Mouse (Mus musculus): ENCODE measurements around the gene Wwox. TPM values are rescaled to one million over a fixed set of nuclear protein-coding genes. Genes with fewer than 3 reads are reported as not detected.

Gene Wwox
- polyA plus RNA-seq, 1 experiment from 2014 or later = 12.1 TPM

- 67% methylated on average over 9 of the region's 9 CpGs for WGBS
- DNase-seq (ENCODE audit: extremely low spot score, low spot score) = no peak
- no peaks in the 10 kb centered on the region for H3K9me3 ChIP-seq
- H3K27me3 ChIP-seq (ENCODE audit: poor library complexity, severe bottlenecking) = peaks cover 83% of the 10 kb centered on the region
- H3K4me1 ChIP-seq = peaks cover 62% of the 10 kb centered on the region
- no peak overlapping the region for H3K4me3 ChIP-seq
- no peaks in the 10 kb centered on the region for H3K36me3 ChIP-seq (replicated peaks)
- H3K27ac ChIP-seq = no peak overlapping the region
These were observed 707.6 kb downstream of the Wwox start for GRCm38 (mm10) chr8:115147006-115147405.

GRCm38 (mm10) chr8:115150446-115151109 lies 711.1 kb downstream of the Wwox start:
- Histone ChIP-seq H3K27me3 (ENCODE audit: poor library complexity, severe bottlenecking) (peaks cover 73% of the 10 kb centered on the region), H3K9me3 (no peaks in the 10 kb centered on the region), H3K4me1 (peaks cover 40% of the 10 kb centered on the region), H3K27ac (peak overlapping the region; percentile 73), H3K36me3 (replicated peaks) (no peaks in the 10 kb centered on the region), H3K4me3 (no peak overlapping the region)
- no peak for DNase-seq (ENCODE audit: extremely low spot score, low spot score)
- WGBS = 84% methylated on average over 24 of the region's 24 CpGs

GRCm38 (mm10) chr8:115151416-115151815 lies 712.0 kb downstream of the Wwox start:
- no peak for DNase-seq (ENCODE audit: extremely low spot score, low spot score)
- Histone ChIP-seq H3K4me1 (peaks cover 40% of the 10 kb centered on the region), H3K36me3 (replicated peaks) (no peaks in the 10 kb centered on the region), H3K9me3 (no peaks in the 10 kb centered on the region), H3K27ac (peak overlapping the region; percentile 73; the same call in 1 of the 2 replicates), H3K27me3 (ENCODE audit: poor library complexity, severe bottlenecking) (peaks cover 70% of the 10 kb centered on the region), H3K4me3 (no peak overlapping the region)
- 21% methylated on average over 6 of the region's 6 CpGs for WGBS

GRCm38 (mm10) chr8:115154096-115154495 lies 714.6 kb downstream of the Wwox start:
- 0 out of 2 replicates have a peak overlapping the region, but pooled peaks have one; percentile 26 for H3K27ac ChIP-seq
- peaks cover 52% of the 10 kb centered on the region for H3K4me1 ChIP-seq
- no peak for DNase-seq (ENCODE audit: extremely low spot score, low spot score)
- H3K36me3 ChIP-seq (replicated peaks) = no peaks in the 10 kb centered on the region
- H3K9me3 ChIP-seq = no peaks in the 10 kb centered on the region
- H3K27me3 ChIP-seq (ENCODE audit: poor library complexity, severe bottlenecking) = peaks cover 56% of the 10 kb centered on the region
- 80% methylated on average over 10 of the region's 10 CpGs for WGBS
- H3K4me3 ChIP-seq = no peak overlapping the region

- H3K4me3 ChIP-seq = no peak overlapping the region
- no peaks in the 10 kb centered on the region for H3K9me3 ChIP-seq
- WGBS = 90% methylated on average over 8 of the region's 8 CpGs
- peaks cover 47% of the 10 kb centered on the region for H3K27me3 ChIP-seq (ENCODE audit: poor library complexity, severe bottlenecking)
- no peaks in the 10 kb centered on the region for H3K36me3 ChIP-seq (replicated peaks)
- no peak for DNase-seq (ENCODE audit: extremely low spot score, low spot score)
- H3K4me1 ChIP-seq = peaks cover 58% of the 10 kb centered on the region
- no peak overlapping the region for H3K27ac ChIP-seq
These were observed 716.7 kb downstream of the Wwox start for GRCm38 (mm10) chr8:115156142-115156541.

GRCm38 (mm10) chr8:115157977-115158720 lies 718.7 kb downstream of the Wwox start:
- H3K9me3 ChIP-seq = no peaks in the 10 kb centered on the region
- H3K27me3 ChIP-seq (ENCODE audit: poor library complexity, severe bottlenecking) = peaks cover 44% of the 10 kb centered on the region
- H3K36me3 ChIP-seq (replicated peaks) = no peaks in the 10 kb centered on the region
- 25% methylated on average over 12 of the region's 12 CpGs for WGBS
- peak overlapping the region; percentile 83 for H3K27ac ChIP-seq
- peaks cover 67% of the 10 kb centered on the region for H3K4me1 ChIP-seq
- peak; percentile 70 for DNase-seq (ENCODE audit: extremely low spot score, low spot score)
- peak overlapping the region; percentile 43 for H3K4me3 ChIP-seq

- WGBS = 3% methylated on average over 8 of the region's 8 CpGs
- Histone ChIP-seq H3K36me3 (replicated peaks) (no peaks in the 10 kb centered on the region), H3K27ac (peak overlapping the region; percentile 83), H3K4me3 (peak overlapping the region; percentile 43), H3K4me1 (peaks cover 70% of the 10 kb centered on the region), H3K9me3 (no peaks in the 10 kb centered on the region), H3K27me3 (ENCODE audit: poor library complexity, severe bottlenecking) (peaks cover 44% of the 10 kb centered on the region)
- DNase-seq (ENCODE audit: extremely low spot score, low spot score) = peak; percentile 52
These were observed 719.3 kb downstream of the Wwox start for GRCm38 (mm10) chr8:115158721-115159111.

- peak overlapping the region; percentile 83 for H3K27ac ChIP-seq
- peaks cover 70% of the 10 kb centered on the region for H3K4me1 ChIP-seq
- H3K36me3 ChIP-seq (replicated peaks) = no peaks in the 10 kb centered on the region
- no peak for DNase-seq (ENCODE audit: extremely low spot score, low spot score)
- WGBS = 16% methylated on average over 18 of the region's 18 CpGs
- no peaks in the 10 kb centered on the region for H3K9me3 ChIP-seq
- peak overlapping the region; percentile 43 for H3K4me3 ChIP-seq
- H3K27me3 ChIP-seq (ENCODE audit: poor library complexity, severe bottlenecking) = peaks cover 44% of the 10 kb centered on the region
These were observed 719.8 kb downstream of the Wwox start for GRCm38 (mm10) chr8:115159208-115159607.

GRCm38 (mm10) chr8:115159711-115160374 lies 720.4 kb downstream of the Wwox start:
- Histone ChIP-seq H3K36me3 (replicated peaks) (no peaks in the 10 kb centered on the region), H3K4me3 (peak overlapping the region; percentile 43), H3K27ac (peak overlapping the region; percentile 83), H3K4me1 (peaks cover 76% of the 10 kb centered on the region), H3K27me3 (ENCODE audit: poor library complexity, severe bottlenecking) (peaks cover 50% of the 10 kb centered on the region), H3K9me3 (no peaks in the 10 kb centered on the region)
- DNase-seq (ENCODE audit: extremely low spot score, low spot score) = peak; percentile 51
- WGBS = 20% methylated on average over 22 of the region's 22 CpGs

GRCm38 (mm10) chr8:115160407-115160806 lies 721.0 kb downstream of the Wwox start:
- whole genome bisulfite sequencing = 86% methylated on average over 5 of the region's 5 CpGs
- Histone ChIP-seq H3K27ac (peak overlapping the region; percentile 83), H3K4me1 (peaks cover 78% of the 10 kb centered on the region), H3K9me3 (no peaks in the 10 kb centered on the region), H3K27me3 (ENCODE audit: poor library complexity, severe bottlenecking) (peaks cover 56% of the 10 kb centered on the region), H3K4me3 (peak overlapping the region; percentile 43; the same call in 1 of the 2 replicates), H3K36me3 (replicated peaks) (no peaks in the 10 kb centered on the region)
- DNase-seq (ENCODE audit: extremely low spot score, low spot score) = no peak

- H3K27me3 ChIP-seq (ENCODE audit: poor library complexity, severe bottlenecking) = peaks cover 57% of the 10 kb centered on the region
- peaks cover 78% of the 10 kb centered on the region for H3K4me1 ChIP-seq
- DNase-seq (ENCODE audit: extremely low spot score, low spot score) = no peak
- H3K36me3 ChIP-seq (replicated peaks) = no peaks in the 10 kb centered on the region
- no peaks in the 10 kb centered on the region for H3K9me3 ChIP-seq
- H3K4me3 ChIP-seq = no peak overlapping the region
- WGBS = 64% methylated on average over 9 of the region's 9 CpGs
- H3K27ac ChIP-seq = 0 out of 2 replicates have a peak overlapping the region, but pooled peaks have one; percentile 40
These were observed 722.1 kb downstream of the Wwox start for GRCm38 (mm10) chr8:115161520-115161919.

- no peak for DNase-seq (ENCODE audit: extremely low spot score, low spot score)
- no peaks in the 10 kb centered on the region for H3K36me3 ChIP-seq (replicated peaks)
- peaks cover 45% of the 10 kb centered on the region for H3K27me3 ChIP-seq (ENCODE audit: poor library complexity, severe bottlenecking)
- WGBS = 48% methylated on average over 13 of the region's 13 CpGs
- peaks cover 52% of the 10 kb centered on the region for H3K4me1 ChIP-seq
- H3K9me3 ChIP-seq = no peaks in the 10 kb centered on the region
- H3K4me3 ChIP-seq = no peak overlapping the region
- no peak overlapping the region for H3K27ac ChIP-seq
These were observed 725.4 kb downstream of the Wwox start for GRCm38 (mm10) chr8:115164872-115165271.
